ENCODE assay signal across 10 mouse cellular contexts in the genomic region with DNA sequence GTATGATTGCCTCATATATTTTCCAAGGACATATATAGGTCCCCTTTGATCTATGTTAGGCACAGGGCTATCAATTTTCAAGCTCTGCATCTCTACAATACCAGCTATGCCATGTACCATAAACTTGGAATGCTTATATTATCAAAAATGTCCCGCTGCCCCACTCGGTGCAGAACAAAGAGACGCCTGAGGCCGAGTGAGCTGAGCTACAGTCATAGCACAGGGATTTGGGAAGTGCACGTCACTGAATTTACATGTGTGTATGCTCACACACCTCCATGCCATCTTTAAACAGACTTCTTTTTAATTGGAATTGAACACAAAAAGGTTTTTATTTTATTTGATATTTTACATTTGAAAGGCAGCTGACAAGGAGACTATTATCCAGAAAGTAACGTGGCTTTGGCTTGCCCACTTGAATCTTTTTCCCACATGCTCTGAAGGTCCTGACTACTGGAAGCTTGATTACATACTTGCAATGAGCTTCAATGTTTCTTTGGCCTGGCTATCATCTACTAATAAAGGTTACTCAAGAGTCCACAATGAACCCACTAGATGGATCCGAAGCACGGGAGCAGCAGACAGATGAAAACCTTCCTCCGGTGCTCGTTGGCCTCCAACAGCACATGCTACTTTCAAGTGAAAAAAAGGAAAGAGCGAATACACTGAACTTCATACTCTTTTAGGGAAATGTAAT.
DNase-seq lines count a peak whose midpoint lies in the region; ATAC-seq and TF ChIP-seq lines count a peak whose summit lies in the region.
"Had no signal": no experiment of that assay in that cellular context is flagged by ENCODE, and none has a peak within 500 bp of the region (broad histone marks: within the 10 kb centered on the region; RNA-seq: fewer than 3 reads in every experiment).

No protein-coding gene starts in this region.

- TF ChIP-seq CTCF in bone marrow macrophage, adult 2 months (IDR thresholded peaks at IDR 0.05; ENCODE audit: low read depth, low read length), result no peak

- peak overlapping the region; percentile 17; the same call in 1 of the 2 replicates for H3K27ac ChIP-seq in heart, embryonic 13.5 days (replicated peaks)
- H3K27ac ChIP-seq in bone marrow macrophage, adult 2 months (ENCODE audit: insufficient read depth, low read depth, low read length), result peak overlapping the region; percentile 45; the same call in 1 of the 2 replicates
- H3K27ac ChIP-seq in forebrain, embryonic 16.5 days (ENCODE audit: low read length), result no peak overlapping the region
- peak overlapping the region; percentile 61 for H3K27ac ChIP-seq in midbrain, embryonic 13.5 days

- no peaks in the 10 kb centered on the region for H3K27me3 ChIP-seq in heart, embryonic 13.5 days (replicated peaks)
- no peaks in the 10 kb centered on the region for H3K27me3 ChIP-seq in forebrain, embryonic 16.5 days (replicated peaks; ENCODE audit: control insufficient read depth, insufficient read depth, low read length)
- no peaks in the 10 kb centered on the region for H3K27me3 ChIP-seq in midbrain, embryonic 13.5 days

- peak overlapping the region; percentile 38 for H3K4me3 ChIP-seq in heart, embryonic 13.5 days
- H3K4me3 ChIP-seq in bone marrow macrophage, adult 2 months (ENCODE audit: insufficient read depth, low read length), result peak overlapping the region; percentile 60
- H3K4me3 ChIP-seq in forebrain, embryonic 16.5 days (replicated peaks; ENCODE audit: low read length), result peak overlapping the region; percentile 34
- peak overlapping the region; percentile 45 for H3K4me3 ChIP-seq in midbrain, embryonic 13.5 days (replicated peaks)

- H3K36me3 ChIP-seq in heart, embryonic 13.5 days, result no peaks in the 10 kb centered on the region
- no peaks in the 10 kb centered on the region for H3K36me3 ChIP-seq in forebrain, embryonic 16.5 days (ENCODE audit: control insufficient read depth, insufficient read depth)
- no peaks in the 10 kb centered on the region for H3K36me3 ChIP-seq in midbrain, embryonic 13.5 days

- 72% methylated on average over 11 of the region's 11 CpGs for WGBS in heart, embryonic 13.5 days
- WGBS in forebrain, embryonic 16.5 days, result 37% methylated on average over 11 of the region's 11 CpGs
- WGBS in midbrain, embryonic 13.5 days, result 9% methylated on average over 11 of the region's 11 CpGs

- H3K4me1 ChIP-seq in heart, embryonic 13.5 days, result peaks cover 29% of the 10 kb centered on the region
- peaks cover 31% of the 10 kb centered on the region for H3K4me1 ChIP-seq in bone marrow macrophage, adult 2 months (ENCODE audit: control insufficient read depth, insufficient read depth, low read length)
- peaks cover 19% of the 10 kb centered on the region for H3K4me1 ChIP-seq in forebrain, embryonic 16.5 days (replicated peaks; ENCODE audit: control insufficient read depth, insufficient read depth, low read length)
- peaks cover 64% of the 10 kb centered on the region for H3K4me1 ChIP-seq in midbrain, embryonic 13.5 days (replicated peaks)

- TF ChIP-seq POLR2A in bone marrow macrophage, adult 2 months (IDR thresholded peaks at IDR 0.05; ENCODE audit: borderline replicate concordance, low read depth, low read length), result no peak

- no peak for ATAC-seq in heart, embryonic 13.5 days (ENCODE audit: extremely low read depth, insufficient number of reproducible peaks, low FRiP score, low TSS enrichment)
- no peak for ATAC-seq in forebrain, embryonic 16.5 days
- peak; percentile 67 for ATAC-seq in midbrain, embryonic 13.5 days
- ATAC-seq: activated CD4-positive, CD25-positive, alpha-beta regulatory T cell, adult 4 months had no signal

- no peak for DNase-seq in heart, adult 8-10 months (ENCODE audit: low spot score)
- no peak for DNase-seq in urinary bladder, postnatal 14 days (ENCODE audit: low spot score)
- DNase-seq in ovary, adult 18-20 months (ENCODE audit: low spot score), result no peak
- no peak for DNase-seq in Muller cell, postnatal 12 days (ENCODE audit: inconsistent ontology term)
- DNase-seq: cerebellum, postnatal 14 days had no signal

- peak overlapping the region; percentile 48 for H3K4me2 ChIP-seq in heart, embryonic 13.5 days
- H3K4me2 ChIP-seq in forebrain, embryonic 16.5 days (ENCODE audit: low read length), result peak overlapping the region; percentile 40
- peak overlapping the region; percentile 54 for H3K4me2 ChIP-seq in midbrain, embryonic 13.5 days (replicated peaks)

- H3K9me3 ChIP-seq in heart, embryonic 13.5 days, result no peaks in the 10 kb centered on the region
- H3K9me3 ChIP-seq in forebrain, embryonic 16.5 days (ENCODE audit: control insufficient read depth, low read length), result no peaks in the 10 kb centered on the region
- H3K9me3 ChIP-seq in midbrain, embryonic 13.5 days, result no peaks in the 10 kb centered on the region

- H3K9ac ChIP-seq in heart, embryonic 13.5 days, result peak overlapping the region; percentile 62; the same call in 1 of the 2 replicates
- H3K9ac ChIP-seq in forebrain, embryonic 16.5 days (replicated peaks; ENCODE audit: low read depth, low read length), result peak overlapping the region; percentile 30; the same call in 1 of the 2 replicates
- peak overlapping the region; percentile 69 for H3K9ac ChIP-seq in midbrain, embryonic 13.5 days (replicated peaks)
